Mouse (Mus musculus): ENCODE measurements around the gene Serpinb6c.
"Not testable (repeated sequence)": the region's sequence is repeated elsewhere in the genome, so short reads cannot be mapped to it uniquely, and the experiment has no call there.

Gene Serpinb6c

DNA sequence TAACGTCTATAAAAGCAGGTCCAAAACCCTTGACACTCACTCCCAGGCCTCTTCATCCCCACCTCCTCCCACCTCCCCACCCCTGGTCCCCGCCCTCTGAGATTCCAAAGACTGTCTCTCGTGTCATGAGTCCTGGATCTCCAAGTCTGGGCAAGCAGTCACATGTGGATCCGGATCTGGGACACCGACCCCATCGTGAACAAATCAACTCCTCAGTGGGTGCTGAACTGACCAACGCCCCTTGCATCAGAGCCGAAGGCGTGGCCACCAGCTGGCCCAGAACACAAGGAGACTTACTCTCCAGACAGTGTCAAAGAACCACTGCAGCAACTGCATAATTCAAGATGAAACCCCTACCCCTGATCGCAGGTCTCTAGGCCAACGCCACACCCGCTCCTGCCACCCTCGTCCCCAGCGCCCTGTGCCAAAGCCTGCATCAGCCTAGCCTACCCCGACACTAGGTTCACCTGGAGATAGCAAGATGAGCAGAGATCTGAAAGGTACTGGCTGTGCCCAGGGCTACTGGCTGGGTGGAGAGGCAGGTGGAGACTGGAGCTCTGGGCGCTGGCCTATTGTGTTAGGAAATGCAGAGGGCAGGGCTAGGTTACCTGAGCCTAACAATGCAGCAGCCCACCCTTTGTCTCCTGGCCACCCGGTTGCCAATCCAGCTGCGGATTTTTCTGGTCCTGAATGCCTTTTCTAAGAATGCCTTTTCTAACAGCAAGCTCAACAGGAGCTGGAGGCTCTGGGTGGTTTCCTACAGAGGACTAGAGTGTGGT is at the start of gene Serpinb6c:
Gene Serpinb6c, minus strand, starts transcription at position 533 of the 779 bp plus-strand sequence.
- DNase-seq = no peak

DNA sequence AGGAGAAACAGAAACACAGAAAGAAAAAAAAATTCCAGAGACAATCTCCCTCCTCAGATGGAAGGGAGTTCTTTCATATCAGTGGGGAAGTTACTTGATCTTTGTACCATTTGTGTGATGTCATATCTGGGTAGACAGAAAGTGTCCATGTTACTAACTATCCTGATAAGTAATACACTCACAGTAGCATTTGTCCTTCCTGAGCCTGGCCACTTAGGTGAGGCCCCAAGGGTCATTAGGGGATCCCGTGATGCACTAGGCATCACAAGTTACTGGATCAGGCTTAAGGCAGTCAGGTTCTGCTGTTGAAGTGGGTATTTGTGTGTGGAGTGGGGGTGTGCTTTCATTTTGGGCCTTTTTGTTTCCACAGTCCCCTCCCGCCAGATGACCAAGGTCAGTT is 47.4 kb upstream of the Serpinb6c start:
- no peak for DNase-seq

DNA sequence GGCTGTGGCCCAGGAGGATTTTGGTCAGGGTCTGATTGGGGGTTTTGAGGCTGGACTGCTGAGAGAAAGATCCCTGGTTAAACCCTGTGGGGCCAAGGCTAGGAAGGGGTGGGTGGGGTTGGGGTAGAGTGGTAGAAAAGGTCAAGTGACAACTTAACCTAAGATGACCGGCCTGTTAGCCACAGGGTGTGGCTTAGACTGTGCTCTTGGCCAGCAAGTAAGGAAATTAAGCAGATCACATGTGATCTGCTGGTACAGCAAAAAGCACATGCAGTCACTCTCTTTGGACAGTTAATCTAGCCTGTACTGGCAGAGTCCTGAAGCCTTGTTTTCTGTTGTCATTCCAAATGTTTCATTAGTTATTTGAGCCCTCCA is 46.6 kb upstream of the Serpinb6c start:
- DNase-seq = no peak

DNA sequence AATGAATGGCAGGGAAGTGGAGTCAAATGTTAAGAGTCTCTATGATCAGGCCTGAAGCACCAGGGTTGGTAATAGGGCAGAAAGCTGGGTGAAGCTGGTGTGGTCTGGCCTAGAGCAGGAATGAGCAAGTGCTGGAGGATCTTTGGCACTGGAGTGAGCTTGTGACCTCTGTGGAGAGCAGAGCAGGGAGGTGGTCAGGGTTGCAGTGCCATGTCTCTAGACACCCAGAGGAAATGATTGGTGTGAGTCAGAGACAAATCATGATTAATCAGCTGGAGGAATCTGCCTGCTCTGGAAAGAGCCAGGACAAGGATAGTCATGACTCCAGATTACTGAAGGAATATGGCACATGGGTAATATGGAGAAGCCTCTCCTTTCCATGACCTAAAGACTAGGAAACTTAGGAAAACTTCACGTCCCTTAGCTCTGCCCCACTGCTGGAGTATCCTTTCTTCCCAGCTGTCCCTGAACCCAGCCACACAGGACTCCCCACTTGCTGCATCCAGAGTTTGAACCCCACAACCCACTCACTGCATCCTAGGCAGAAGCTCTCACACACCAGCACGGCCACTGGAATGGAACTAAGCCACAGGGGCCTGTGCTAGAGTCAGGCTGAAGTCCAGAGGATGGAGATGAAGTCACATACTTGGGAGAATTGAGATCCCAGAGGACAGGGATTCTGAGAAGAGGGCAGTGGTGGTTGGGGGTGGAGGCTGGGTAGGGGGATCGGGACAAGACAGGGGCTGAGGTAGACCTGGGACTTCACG is 46.0 kb upstream of the Serpinb6c start:
- DNase-seq = no peak

DNA sequence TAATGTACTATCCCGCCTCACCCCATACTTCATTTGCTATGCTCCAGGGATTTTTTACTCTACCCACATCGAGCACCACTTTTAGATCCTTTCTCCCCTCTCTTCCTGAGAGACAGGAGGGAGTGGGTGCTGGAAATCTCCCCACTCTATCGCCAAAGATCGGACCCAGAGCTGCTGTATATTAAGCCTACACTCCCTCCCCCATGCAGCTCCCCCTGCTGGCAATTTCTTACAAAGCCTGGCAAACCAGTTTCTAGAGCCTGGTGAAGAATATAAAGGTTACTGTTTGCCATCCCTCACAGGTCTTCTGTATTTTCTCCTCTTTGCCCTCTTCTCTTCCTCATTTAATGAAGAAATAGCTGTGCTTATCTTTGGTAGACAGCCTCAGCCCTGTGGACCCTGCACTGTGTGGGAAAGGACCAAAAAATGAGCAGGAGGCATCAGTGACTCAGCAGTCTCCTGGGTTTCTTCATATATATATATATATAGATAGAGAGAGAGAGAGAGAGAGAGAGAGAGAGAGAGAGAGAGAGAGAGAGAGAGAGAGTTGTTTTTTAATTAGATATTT is 36.8 kb upstream of the Serpinb6c start:
- DNase-seq = no peak

DNA sequence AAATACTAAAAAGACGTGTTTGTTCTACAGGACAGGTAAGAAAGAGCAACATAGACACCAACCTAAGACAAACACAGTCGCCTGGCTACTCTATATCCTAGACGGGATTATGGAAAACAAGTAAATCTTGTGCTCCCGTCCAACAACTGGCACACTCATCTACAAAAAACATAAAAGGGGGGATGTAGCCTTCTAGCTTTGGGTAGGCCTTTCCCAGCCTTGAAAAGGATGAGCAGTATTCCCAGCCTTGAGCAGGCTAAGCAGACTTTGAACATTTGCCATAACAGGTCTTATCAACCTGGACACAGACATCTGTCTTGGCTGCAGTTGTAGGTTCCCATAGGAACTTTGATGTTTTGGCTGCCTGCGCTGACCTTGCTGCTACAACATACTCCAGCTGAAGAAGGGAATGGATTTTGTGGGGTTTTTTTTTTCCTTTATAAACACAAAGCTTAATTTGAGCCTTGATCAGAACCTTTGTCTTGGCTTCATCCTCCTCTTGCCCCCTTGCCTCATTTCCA is 35.8 kb upstream of the Serpinb6c start:
- no peak for DNase-seq

GRCm38 (mm10) chr13:33937587-33937986 is 32.1 kb upstream of the Serpinb6c start:
- DNase-seq = not testable (repeated sequence)

DNA sequence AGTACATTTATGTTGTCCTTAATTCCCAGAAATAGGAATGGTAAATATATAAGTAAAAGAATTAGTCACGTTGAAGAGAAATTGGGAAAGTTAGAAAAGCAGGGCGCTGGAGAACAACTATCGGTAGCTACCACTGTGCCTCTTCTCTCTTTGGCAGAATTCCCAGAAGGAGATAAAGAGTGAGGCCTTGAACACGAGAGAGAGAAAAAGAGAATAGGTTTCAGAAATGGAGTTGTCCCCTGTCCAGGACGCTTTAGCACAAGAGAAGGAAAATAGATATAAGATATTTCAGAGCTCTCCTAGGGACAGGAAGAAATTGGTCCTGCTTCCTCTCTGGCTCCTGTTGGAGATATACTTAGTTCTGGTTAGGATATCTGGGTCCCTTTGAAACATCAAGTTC is 31.6 kb upstream of the Serpinb6c start:
- no peak for DNase-seq

DNA sequence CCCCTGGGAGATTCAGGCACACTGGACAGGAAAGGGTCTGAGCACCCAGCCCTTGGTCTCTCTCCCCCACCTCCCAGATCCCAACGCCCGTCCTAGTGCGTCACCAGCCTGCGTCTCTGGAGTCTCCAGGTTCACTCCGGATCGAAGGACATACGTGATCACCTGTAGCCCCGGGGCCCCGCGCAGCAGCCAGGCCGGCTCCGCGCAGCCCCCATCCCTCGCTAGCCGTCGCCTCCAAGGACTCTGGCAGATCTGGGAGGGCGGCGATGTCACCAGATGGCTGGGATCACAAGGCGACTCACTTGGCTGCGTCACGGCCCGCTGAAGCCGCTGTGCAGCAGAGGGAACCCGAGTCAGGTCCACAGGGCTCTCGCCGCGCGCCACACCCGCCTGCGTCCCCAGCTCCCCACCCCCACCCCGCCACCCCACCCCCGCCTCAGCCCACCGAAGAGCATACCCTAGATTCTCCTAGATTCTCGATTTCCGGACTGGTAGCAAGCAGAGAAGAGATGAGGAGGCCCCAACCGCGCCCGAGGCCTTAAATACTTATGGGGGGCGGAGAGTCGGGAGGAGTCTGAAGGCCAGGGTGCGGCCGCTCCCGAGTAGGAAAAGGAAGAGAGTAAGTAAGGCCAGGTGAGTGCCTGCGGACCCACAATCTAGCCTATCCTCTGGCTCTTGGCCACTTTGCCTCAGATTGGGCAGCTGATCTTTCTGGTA is 30.1 kb upstream of the Serpinb6c start:
- peak; percentile 42 for DNase-seq

DNA sequence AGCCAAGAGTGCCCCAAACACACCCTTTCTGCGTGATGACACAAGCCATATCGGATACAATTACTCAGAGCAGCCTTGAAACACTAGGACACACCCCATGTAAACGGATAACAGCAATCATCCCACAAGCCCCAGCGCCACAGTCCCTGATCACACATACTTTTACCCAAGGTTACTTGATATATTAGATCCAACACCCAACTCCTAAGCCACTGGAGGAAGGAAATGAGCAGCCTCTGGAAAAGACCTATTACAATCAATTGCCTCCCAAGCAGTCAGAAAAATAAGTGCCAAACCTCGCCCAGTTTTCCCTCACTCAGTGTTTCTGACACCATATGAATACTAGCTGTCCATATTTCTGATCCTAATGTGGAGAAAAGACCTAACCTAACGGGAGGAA is 29.2 kb upstream of the Serpinb6c start:
- DNase-seq = no peak

- DNase-seq = no peak
Measured at GRCm38 (mm10) chr13:33930912-33931311, 25.4 kb upstream of the Serpinb6c start.

DNA sequence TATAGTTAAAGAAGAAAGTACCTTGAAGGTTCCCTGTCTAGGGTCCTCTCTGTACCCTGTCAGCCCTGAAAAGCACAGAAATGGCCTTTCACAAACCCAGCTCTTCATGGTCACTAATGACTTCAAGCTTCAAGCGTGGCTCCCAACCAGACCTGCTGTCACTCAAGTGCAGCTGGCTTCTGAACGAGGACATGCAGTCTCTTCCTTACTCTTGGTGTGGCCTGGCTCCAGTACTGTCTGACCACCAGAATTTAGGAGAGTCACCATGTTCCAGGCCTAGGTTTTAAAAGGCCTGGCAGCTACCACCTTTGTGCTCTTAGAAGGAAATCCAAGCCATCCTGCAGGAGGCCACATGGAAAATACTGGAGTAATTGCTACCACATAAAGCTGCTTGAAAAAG is 24.8 kb upstream of the Serpinb6c start:
- no peak for DNase-seq

DNA sequence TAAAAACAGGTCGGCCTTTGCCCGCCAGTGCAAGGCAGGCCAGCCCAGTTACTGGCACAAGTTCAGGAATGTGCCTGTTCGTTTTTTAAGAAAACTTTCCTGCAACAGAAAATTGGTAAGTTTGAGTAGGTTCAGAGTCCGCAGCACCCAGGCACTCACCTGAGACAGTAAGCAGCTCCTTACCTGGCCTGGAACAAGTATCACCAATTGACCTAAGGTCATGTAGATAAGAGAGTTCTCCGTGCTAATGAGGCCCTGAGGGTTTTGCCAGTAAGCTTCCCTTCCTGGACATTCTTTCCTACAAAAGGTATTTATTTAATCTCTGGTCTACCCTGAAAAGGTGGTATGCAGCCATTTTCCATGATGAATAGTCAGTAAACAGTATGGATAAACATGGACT is 16.2 kb upstream of the Serpinb6c start:
- DNase-seq = no peak

DNA sequence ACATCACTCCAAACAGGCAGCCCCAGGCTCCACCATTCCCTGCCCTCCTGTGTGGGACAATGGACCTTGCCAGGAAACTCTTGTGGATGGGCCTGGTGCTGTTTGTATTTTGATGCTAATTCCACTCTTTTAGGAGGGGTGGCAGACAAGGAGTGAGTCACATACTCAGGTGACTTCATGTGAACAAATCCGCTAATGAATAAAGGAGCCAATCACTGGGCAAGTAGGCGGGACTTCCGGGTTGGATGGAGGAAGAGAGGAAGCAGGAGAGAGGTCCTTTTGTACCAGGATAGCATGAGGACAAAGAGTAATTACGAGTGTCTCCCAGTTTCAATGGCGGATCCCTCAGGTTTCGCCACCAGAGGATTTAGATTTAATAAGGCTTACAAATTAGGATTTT is 15.5 kb upstream of the Serpinb6c start:
- no peak for DNase-seq

GRCm38 (mm10) chr13:33906821-33907220 is 1.3 kb upstream of the Serpinb6c start:
- no peak for DNase-seq

GRCm38 (mm10) chr13:33903290-33903689 is 2.2 kb downstream of the Serpinb6c start:
- no peak for DNase-seq

DNA sequence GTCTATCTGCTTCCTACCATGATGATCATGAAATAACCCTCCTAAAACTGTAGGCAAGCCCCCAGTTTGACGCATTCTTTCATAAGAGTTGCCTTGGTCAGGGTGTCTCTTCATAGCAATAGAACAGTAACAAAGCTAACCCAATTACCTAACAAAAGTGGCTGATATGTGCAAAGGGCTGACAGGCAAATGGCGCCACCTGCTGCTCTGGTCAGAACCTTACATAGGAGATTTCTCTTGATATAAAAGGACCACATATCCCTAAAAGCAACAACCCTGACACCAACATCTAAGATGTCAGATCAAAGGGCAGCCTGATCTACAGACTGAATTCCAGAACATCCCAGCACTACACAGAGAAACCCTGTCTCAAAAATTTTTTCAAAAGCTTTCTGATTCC is 11.3 kb downstream of the Serpinb6c start:
- DNase-seq = peak; percentile 15

- no peak for DNase-seq
Measured at GRCm38 (mm10) chr13:33843308-33843707, 62.2 kb downstream of the Serpinb6c start, which contains the start of gene Serpinb6e. Gene Serpinb6e, minus strand, starts transcription at chr13:33843408.

GRCm38 (mm10) chr13:33830751-33831150 is 74.8 kb downstream of the Serpinb6c start:
- no peak for DNase-seq

Measured in kidney, adult 9 months (tissue).